Mouse (Mus musculus): ENCODE data around the gene Hist1h3e.
"Not testable (repeated sequence)": the region's sequence is repeated elsewhere in the genome, so short reads cannot be mapped to it uniquely, and the experiment has no call there.

The Hist1h3e gene

DNA sequence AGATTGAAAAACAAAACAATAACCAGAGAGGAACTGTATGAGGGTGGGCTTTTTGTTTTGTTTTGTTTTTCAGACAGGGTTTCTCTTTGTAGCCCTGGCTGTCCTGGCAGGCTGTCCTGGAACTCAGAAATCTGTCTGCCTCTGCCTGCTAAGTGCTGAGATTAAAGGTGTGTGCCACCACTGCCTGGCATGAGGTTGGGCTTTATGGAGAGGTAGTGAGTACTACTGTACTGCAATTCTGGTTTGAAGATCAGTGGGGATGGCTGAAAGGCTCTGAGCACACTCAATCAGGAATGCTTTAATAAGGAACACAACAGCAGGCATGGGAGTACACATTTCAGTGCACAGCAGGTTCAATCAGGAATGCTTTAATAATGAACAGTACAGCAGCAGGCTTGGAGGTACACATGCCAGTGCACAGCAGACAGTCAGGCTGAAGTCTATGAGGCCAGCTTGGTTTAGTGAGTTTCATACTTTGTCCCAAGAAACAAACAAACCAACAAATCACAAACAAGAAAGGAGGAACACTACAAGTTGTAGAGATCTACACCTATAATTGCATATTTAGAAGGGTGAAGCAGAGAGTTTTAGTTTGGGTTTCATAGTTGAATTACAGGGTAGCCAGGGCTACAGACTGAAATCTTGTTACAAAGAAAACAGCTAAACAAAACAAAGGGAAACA is 21.4 kb upstream of the Hist1h3e start:
- DNase-seq (ENCODE audit: low spot score in 2 of 2) = no peak

DNA sequence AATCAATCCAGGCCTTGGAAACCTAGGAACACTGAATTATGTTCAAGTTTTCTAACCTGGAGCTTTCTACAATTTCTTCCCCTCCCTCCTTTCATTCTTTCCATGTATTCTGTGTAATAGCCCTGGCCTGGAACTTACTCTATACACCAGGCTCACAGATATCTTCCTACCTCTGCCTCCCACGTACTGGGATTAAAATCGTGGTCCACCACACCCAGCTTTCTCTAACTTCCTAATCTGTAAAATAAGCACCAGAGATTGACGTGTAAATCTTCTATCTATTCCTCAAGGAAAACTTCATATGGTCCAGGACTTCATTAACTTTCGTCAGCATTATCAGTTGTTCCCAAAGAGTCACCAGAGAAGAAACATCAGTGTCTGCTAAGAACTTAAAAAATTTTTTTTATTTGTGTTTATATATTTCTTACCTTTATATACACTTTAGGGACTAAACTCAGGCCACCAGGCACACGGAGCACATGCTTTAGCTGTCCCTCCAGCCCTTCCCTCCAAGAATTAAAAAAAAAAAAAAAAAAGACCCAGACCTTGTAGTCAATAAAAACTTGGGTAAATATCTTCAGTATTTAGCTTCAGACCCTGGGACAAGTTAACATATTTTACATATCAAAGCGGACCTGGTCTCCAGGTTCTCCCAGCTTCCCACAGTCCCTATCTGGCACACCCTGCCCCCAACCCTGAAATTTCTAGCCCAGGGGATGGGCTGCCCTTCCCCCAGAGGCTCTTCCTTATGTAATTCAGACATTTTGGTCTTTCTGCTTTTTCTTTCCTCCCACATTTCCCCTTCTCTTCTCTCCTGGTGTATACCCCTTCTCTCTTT is 20.3 kb upstream of the Hist1h3e start:
- no peak for DNase-seq (ENCODE audit: low spot score in 2 of 2)

DNA sequence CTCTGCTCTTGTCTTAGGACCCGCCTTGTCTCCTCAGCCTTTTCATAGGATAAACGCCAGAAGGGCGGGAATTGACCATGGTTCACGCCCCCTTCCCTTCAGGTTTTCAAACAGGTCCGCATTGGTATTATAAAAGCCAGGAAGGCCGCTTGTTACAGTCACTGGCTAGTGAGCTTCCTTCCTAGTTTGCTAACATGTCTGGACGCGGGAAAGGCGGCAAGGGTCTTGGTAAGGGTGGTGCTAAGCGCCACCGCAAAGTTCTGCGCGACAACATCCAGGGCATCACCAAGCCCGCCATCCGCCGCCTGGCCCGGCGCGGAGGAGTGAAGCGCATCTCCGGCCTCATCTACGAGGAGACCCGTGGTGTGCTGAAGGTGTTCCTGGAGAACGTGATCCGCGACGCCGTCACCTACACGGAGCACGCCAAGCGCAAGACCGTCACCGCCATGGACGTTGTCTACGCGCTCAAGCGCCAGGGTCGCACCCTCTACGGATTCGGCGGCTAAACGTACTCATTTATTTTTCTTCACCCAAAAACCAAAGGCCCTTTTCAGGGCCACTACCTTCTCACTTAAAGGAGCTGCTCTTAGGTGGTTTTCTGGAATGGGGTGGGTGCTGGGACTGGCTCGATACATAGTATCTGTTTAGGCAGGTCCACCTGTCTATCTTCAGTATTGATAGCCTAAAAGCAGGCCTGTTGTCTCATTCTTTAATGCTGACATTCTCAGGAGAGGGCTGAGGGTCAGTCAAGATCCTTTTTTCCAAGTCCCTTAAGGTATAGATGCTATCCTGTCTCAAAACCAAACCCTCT is 19.4 kb upstream of the Hist1h3e start, which contains the start of gene Hist1h4d:
Gene Hist1h4d, plus strand, starts transcription at position 191 of the 811 bp plus-strand sequence.
- DNase-seq (ENCODE audit: low spot score in 2 of 2) = peak; percentile 97

DNA sequence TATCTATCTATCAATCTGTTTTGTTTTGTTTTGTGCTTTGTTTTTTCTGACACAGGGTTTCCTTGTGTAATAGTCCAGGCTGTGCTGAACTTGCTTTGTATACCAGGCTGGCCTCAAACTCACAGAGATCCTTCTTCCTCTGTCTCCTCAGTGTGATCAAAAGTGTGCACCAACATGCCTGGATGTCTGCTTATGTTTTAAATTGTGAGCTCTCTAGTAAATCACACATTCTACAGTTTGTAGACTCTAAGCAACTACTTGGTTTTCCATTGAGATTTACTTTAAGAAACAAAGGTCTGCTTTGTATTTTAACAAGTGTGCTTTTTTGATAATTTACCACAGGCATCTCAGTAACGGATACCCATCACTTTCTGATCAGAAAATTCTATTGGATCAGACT is 15.7 kb upstream of the Hist1h3e start:
- no peak for DNase-seq (ENCODE audit: low spot score in 2 of 2)

DNA sequence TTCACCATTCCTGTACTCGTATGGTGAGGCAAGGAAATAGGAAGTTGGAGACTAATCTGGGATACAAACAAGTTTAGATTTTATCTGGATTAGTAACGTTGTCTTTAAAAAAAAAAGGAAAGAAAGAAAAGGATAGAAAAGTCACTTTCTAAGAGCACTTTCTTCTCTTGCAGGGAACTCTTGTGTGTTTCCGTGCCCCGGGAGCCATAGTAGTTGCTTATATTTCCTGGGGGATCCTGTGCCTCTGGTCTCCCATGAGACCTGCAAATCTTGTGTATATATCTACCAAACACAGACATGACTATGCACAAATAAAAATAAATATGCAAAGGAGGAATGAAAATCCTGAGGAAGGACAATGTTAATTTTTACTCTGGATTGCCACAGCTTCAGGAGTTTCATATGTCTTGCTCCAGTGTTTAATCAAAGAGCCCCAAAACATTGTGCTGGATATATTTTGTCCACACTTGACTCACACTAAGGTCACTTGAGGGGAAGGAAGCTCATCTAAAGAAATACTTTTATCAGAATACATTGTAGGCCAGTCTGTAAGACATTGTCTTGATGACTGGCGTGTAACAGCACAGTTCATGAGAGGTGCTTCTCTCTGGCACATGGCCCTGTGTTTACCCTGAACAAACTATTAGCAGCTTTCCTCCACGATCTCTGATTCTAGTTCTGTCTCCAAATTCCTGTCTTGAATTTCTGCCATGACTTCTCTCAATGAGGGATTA is 14.9 kb upstream of the Hist1h3e start:
- no peak for DNase-seq (ENCODE audit: low spot score in 2 of 2)

DNA sequence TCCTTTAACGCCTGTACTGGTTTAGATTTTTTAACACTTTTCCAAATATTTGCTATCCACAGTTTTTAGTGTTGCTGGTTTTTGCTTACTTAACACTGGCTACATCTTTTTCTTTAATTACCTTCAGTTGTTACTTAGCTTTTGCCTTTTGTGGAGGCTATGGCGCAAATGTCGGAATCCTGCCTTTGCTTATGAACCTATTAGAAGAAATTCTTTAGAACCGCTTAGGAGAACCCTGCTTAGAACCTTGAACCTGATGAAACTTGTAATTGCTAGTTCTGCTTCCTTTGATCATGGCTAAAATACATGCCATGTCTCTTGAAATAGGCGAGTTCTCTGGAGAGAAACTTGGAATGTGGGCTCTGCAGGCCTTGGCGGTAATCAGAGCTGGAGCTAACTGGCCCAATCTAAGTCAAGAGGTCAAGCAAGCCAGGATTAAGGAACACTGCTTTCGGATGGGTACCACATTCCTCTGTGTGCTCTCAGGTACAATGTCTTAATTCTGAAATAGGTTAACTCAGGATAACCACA is 14.2 kb upstream of the Hist1h3e start:
- DNase-seq (ENCODE audit: low spot score in 2 of 2) = no peak

DNA sequence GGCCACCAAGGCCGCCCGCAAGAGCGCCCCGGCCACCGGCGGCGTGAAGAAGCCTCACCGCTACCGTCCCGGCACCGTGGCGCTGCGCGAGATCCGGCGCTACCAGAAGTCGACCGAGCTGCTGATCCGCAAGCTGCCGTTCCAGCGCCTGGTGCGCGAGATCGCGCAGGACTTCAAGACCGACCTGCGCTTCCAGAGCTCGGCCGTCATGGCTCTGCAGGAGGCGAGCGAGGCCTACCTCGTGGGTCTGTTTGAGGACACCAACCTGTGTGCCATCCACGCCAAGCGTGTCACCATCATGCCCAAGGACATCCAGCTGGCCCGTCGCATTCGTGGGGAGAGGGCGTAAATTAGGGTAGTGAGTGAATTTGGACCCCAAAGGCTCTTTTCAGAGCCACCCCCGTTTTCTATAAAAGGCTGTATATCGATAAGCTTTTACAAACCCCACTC is 13.7 kb upstream of the Hist1h3e start:
- not testable (repeated sequence) for DNase-seq (ENCODE audit: low spot score in 2 of 2)

DNA sequence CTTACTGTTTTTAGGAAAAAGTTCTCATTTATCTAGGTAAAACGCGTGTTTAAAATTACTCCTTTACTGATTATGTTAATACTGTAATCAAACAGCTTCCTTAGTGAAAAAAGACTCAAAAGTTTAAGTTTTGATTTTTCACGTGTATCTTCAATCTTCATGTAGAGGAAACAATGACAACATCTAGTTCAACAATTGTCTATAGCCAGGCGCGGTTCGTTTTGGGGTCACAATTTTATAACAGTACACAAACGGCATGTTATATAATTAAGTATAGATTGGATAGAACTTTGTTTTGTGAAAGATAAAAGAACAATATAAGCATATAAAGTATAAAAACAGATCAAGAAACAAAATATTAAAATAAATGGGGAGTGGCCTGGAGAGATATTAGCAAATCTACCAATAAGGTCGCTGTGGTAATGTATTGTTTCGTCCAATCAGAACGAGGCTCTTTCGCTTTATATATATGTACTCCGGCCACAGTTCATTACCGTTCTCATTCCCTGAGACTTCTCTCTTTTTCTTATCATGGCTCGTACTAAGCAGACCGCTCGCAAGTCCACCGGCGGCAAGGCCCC is 13.2 kb upstream of the Hist1h3e start, which contains the start of gene Hist1h3d:
Gene Hist1h3d, plus strand, starts transcription at position 493 of the 581 bp plus-strand sequence.
- peak in 1 of 2 experiments; percentile 53 for DNase-seq (ENCODE audit: low spot score in 2 of 2)

DNA sequence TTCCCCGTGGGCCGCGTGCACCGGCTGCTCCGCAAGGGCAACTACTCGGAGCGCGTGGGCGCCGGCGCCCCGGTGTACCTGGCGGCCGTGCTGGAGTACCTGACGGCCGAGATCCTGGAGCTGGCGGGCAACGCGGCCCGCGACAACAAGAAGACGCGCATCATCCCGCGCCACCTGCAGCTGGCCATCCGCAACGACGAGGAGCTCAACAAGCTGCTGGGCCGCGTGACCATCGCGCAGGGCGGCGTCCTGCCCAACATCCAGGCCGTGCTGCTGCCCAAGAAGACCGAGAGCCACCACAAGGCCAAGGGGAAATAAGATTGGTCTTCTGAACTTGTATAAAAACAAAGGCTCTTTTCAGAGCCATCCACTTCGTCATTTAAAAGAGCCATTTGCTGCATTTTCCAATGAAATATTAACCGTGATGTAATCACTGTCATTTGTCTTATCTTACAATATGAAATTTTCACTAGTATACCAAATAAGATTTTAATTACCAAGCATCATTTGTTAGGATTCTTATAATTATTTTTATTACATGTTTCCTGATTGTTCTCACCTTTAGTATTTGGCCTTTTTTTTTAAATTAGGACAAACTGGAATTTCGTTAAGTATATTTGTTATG is 12.5 kb upstream of the Hist1h3e start:
- not testable (repeated sequence) for DNase-seq (ENCODE audit: low spot score in 2 of 2)

DNA sequence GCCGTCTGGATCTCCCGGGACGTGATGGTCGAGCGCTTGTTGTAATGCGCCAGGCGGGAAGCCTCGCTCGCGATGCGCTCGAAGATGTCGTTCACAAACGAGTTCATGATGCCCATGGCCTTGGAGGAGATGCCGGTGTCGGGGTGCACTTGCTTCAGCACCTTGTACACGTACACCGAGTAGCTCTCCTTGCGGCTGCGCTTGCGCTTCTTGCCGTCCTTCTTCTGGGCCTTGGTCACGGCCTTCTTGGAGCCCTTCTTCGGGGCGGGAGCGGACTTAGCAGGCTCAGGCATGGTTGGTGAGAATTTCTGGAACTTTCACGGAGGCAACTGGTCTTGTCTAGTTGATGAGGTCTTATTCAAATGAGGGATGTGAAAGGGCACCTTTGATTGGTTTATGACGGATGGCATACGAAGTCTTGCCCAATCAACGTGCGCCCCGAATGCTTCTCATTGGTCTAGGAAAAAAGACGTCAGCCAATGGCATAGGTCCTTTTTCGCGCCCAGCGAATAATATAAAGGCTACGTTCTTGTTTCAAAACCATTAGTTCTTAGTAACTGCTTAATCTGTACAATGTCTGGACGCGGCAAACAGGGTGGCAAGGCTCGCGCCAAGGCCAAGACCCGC is 11.8 kb upstream of the Hist1h3e start, which contains the start of the genes Hist1h2bf and Hist1h2ad:
Gene Hist1h2bf, minus strand, starts transcription at position 299 of the 627 bp plus-strand sequence.
Gene Hist1h2ad, plus strand, starts transcription at position 484 of the 627 bp plus-strand sequence.
- peak; percentile 91 to 96 for DNase-seq (ENCODE audit: low spot score in 2 of 2)

DNA sequence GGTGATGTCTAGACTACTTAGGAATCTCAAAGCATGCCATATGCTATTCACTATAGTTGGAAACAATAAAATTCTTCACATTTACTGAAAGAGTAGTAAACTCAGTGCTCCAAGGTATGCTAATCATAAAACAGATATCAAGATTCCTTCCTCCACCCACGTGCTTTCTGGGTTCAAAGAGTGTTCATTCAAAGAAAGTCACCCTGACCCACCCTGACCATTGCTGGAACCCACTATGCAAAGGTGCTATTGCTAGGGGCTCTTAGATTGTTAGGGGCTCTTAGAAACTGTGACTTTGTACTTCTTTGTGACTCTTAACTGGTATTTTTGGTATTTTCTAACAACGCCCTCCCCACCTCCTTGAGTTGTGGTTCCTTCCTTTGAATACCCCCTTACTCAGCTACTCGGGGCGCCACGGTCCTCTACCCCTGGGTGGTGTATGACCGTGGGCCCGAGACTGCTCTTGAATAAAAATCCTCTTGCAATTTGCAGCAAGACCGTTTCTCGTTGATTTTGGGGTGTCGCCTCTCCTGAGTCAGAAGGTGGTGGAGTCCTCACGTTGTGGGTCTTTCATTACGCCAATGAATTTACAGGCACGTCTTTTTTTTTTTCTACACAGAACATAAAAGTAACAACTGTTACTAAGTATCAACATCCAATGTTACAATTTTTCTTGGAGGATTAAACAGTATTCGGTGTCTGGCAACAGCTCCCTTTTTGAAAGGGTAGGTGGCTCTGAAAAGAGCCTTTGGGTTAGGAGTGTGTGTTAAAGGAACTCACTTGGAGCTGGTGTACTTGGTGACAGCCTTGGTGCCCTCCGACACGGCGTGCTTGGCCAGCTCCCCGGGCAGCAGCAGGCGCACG is 11.1 kb upstream of the Hist1h3e start:
- DNase-seq (ENCODE audit: low spot score in 2 of 2) = not testable (repeated sequence)

DNA sequence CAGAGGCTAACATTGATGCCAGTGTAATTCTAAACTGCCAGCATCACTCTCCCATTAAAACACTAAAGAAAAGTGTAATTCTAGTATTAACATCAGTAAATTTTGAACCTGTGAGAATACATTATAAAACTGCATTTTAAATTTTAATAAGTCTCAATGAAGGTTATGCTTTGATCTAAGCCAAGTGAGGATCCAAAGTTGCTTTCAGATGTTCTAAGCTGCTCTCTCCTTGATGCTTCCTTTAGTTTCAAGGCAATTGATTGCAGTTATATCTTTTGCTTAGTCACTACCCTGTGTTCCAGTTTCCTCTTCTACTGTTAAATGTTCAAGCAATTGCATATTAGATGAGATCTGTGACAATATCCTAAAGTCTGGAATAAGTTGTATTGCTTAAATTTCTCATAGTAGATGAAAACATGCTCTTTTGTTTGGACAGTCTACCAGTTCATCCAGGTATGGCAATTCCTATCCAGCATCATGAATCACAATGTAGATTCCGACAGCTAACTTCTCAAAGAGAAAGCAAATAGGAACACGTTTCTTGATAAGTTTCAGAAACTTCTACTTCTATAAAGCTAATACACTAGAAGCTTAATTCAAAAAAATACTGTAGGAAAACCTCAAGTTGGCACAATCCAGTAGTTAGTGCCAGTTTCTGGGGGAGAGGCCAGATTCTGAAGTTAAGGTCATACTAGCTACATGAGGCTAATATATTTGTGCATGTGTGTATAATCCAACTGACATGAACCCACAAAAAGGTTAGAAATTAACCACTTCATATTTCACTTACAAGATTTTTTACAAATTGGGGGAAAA is 10.3 kb upstream of the Hist1h3e start:
- DNase-seq (ENCODE audit: low spot score in 2 of 2) = no peak

DNA sequence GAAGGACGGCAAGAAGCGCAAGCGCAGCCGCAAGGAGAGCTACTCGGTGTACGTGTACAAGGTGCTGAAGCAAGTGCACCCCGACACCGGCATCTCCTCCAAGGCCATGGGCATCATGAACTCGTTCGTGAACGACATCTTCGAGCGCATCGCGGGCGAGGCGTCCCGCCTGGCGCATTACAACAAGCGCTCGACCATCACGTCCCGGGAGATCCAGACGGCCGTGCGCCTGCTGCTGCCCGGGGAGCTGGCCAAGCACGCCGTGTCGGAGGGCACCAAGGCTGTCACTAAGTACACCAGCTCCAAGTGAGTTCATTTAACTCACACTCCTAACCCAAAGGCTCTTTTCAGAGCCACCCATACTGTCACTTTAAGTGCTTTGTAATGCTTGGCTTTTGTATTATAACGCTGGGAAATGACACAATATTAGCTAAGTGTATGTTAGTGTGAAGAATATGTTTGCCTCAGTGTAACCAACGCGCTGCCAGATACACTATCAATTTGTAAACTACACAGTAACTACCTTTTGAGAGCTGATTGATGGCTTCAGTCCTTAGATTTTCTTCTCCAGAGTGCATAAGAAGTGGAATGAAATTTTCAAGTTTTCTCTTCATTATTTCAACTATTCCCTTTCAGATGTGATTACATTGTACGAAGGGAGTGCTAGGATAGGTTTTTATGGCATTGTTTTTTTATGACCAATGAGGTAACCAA is 9.5 kb upstream of the Hist1h3e start:
- DNase-seq (ENCODE audit: low spot score in 2 of 2) = not testable (repeated sequence)

DNA sequence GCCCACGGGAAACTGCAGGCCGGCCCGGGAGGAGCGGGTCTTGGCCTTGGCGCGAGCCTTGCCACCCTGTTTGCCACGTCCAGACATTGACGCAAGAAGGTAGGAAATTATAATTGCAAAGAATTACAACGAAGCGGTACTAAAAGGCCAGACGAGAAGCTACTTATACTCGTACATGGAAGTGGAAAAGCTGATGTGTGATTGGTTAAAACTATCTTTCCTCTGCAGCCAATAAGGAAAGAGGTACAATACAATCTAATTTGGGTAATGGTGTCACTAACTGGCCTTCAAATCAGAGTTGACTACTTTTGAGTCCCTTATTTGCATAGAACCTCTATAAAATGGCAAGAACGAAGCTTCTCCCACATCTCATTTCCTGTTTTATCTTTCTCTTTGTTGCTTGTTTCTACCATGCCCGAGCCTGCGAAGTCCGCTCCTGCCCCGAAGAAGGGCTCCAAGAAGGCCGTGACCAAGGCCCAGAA is 8.9 kb upstream of the Hist1h3e start, which contains the start of the genes Hist1h2ae and Hist1h2bg:
Gene Hist1h2ae, minus strand, starts transcription at position 199 of the 482 bp plus-strand sequence.
Gene Hist1h2bg, plus strand, starts transcription at position 375 of the 482 bp plus-strand sequence.
- peak; percentile 64 to 67 for DNase-seq (ENCODE audit: low spot score in 2 of 2)

DNA sequence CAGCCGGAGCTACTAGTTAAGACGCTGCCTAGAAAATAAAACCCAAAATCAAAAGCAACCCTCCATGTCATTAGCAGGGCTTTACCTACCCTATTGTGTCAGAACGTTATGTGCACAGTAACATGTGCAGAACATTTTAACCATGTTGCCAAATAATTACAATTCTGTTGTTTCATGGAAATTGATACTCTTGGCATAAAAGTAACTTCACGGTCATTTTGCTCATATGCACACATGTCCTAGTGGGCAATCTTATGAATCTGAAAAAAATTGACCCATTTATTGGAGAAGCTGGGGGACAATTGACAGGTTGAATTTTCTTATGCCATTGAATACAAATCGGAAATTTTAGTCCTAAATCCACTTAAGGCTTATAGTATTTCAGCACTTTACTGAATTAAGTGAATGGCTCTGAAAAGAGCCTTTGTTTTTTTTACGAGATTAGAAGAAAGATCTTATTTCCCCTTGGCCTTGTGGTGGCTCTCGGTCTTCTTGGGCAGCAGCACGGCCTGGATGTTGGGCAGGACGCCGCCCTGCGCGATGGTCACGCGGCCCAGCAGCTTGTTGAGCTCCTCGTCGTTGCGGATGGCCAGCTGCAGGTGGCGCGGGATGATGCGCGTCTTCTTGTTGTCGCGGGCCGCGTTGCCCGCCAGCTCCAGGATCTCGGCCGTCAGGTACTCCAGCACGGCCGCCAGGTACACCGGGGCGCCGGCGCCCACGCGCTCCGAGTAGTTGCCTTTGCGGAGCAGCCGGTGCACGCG is 8.3 kb upstream of the Hist1h3e start:
- not testable (repeated sequence) for DNase-seq (ENCODE audit: low spot score in 2 of 2)

DNA sequence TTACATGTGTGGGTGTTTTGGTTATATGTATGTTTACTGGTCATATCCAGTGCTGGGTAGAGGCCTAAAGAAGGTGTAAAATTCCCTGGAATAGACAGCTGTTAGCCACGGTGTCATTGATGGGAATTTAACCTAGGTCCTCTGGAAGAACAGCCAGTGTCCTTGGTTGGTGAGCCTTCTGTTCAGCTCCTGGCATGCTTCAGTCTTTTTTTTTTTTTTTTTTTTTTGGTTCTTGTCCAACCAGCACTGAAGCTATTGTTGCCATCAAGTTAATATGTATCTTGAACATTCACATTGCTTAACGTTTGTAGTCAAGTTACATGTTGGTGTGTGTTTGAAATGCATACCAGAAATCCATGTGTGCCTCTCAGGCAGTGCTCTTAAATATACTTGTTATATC is 2.3 kb upstream of the Hist1h3e start:
- no peak for DNase-seq (ENCODE audit: low spot score in 2 of 2)
